Mouse (Mus musculus) urinary bladder, postnatal 14 days (tissue): ENCODE measurements around the gene Taar7a.
A peak's percentile ranks its signal among the peaks of the same experiment; 100 is the strongest.

ENCODE experiments used
- DNase-seq: peaks from one replicate; pipeline ENCODE4 v3.0.0; 2021; ENCODE audit warnings: low spot score

The Taar7a gene

GRCm38 (mm10) chr10:23948026-23948425 is 45.3 kb downstream of the Taar7a start:
- DNase-seq: peak; percentile 29

DNA sequence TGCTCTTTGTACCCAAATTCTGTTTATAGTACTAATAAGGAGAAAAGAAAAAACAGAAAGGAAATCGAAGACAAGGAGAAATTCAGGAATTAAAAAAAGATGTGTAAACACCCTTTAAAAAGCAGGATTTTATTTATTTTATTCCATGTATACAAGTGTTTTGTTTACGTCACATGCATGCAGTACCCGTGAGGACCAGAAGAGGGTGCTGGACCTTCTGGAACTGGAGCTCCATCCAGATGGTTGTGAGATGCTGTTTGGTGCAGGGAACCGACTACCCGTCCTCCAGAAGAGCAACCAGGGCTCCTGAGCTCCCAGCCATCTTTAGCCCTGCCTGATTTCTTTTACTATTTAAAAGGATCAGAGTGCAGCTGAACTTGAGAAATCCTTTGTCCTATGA is 50.8 kb downstream of the Taar7a start:
- DNase-seq: no peak
